Mouse (Mus musculus): Measurements from ENCODE around the gene Wbp4. TPM values are rescaled to one million over a fixed set of nuclear protein-coding genes. Genes with fewer than 3 reads are reported as not detected.

Gene Wbp4
- polyA plus RNA-seq, 1 experiment from 2014 or later, result 46.8 TPM

DNA sequence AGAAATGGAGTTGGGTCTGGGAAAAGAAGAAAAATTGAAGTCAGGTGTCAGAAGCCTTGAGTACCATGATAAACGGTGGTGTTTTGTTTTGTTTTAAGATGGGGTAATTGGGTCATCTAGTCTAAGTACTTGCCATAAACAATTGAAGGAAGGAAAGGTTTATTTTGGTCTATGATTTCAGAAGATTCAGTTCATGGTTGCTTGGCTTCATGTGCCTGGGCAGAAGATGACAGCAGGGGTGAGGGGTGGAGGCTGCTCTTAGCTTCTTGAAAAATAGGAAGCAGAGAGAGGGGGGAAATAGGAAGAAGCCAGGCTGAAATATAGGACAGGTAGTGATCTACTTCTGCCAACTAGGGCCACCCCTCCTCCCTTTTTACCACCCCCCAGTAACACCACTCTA is 30.2 kb upstream of the Wbp4 start:
- H3K4me1 ChIP-seq (replicated peaks; ENCODE audit: insufficient read depth, low read length), result 0 out of 2 replicates have a peak, but pooled peaks cover 8% of the 10 kb centered on the region
- no peaks in the 10 kb centered on the region for H3K36me3 ChIP-seq (ENCODE audit: insufficient read depth, low read length)
- no peak overlapping the region for H3K4me3 ChIP-seq (replicated peaks; ENCODE audit: low read depth, low read length)
- H3K9ac ChIP-seq (ENCODE audit: low read depth, low read length), result no peak overlapping the region
- TF ChIP-seq CTCF (IDR thresholded peaks at IDR 0.05; ENCODE audit: low read depth), result no peak
- no peak overlapping the region for H3K4me2 ChIP-seq (ENCODE audit: low read length)
- H3K27me3 ChIP-seq (ENCODE audit: insufficient read depth, low read length), result no peaks in the 10 kb centered on the region
- peak overlapping the region; percentile 72 for H3K27ac ChIP-seq
- no peaks in the 10 kb centered on the region for H3K9me3 ChIP-seq (replicated peaks; ENCODE audit: low read length)
- WGBS, result 50% methylated on average over 1 of the region's 1 CpGs
- DNase-seq (ENCODE audit: low spot score), result peak; percentile 64
- ATAC-seq (replicated peaks; ENCODE audit: low FRiP score, low read depth), result no peak

DNA sequence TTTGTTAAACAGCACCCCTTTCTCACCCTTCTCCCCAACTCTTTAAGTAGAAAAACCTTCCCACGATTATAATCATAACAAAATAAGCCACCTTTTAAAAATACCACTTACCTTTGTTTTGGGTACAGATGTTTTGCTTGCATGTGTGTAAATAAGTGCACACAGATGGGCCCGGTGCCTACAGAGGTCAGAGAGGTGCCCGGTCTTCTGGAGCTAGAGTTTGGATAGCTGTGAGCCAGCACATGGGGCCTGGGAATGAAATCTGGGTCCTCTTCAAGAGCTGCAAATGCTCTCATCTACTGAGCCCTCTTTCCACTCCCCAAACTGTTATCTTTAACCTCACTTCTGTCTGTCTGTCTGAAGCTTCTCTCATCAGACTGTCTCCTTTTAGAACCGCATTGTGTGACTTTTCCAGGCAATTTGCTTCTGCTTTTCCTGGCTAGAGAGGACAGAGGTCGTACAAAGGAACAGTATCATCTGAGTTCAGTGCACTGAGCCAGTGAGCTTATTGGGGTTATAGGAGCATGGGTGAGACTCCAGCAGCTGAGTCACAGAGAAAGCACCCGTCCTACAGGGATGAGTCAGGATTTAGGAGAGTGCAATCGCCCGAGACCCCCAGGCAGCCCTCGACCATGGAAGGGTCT is 27.5 kb upstream of the Wbp4 start:
- no peaks in the 10 kb centered on the region for H3K9me3 ChIP-seq (replicated peaks; ENCODE audit: low read length)
- DNase-seq (ENCODE audit: low spot score), result no peak
- no peak overlapping the region for H3K9ac ChIP-seq (ENCODE audit: low read depth, low read length)
- TF ChIP-seq CTCF (IDR thresholded peaks at IDR 0.05; ENCODE audit: low read depth), result no peak
- 70% methylated on average over 9 of the region's 9 CpGs for WGBS
- H3K4me2 ChIP-seq (ENCODE audit: low read length), result no peak overlapping the region
- 0 out of 2 replicates have a peak, but pooled peaks cover 8% of the 10 kb centered on the region for H3K4me1 ChIP-seq (replicated peaks; ENCODE audit: insufficient read depth, low read length)
- no peak for ATAC-seq (replicated peaks; ENCODE audit: low FRiP score, low read depth)
- no peak overlapping the region for H3K27ac ChIP-seq
- H3K36me3 ChIP-seq (ENCODE audit: insufficient read depth, low read length), result no peaks in the 10 kb centered on the region
- H3K27me3 ChIP-seq (ENCODE audit: insufficient read depth, low read length), result no peaks in the 10 kb centered on the region
- H3K4me3 ChIP-seq (replicated peaks; ENCODE audit: low read depth, low read length), result no peak overlapping the region

DNA sequence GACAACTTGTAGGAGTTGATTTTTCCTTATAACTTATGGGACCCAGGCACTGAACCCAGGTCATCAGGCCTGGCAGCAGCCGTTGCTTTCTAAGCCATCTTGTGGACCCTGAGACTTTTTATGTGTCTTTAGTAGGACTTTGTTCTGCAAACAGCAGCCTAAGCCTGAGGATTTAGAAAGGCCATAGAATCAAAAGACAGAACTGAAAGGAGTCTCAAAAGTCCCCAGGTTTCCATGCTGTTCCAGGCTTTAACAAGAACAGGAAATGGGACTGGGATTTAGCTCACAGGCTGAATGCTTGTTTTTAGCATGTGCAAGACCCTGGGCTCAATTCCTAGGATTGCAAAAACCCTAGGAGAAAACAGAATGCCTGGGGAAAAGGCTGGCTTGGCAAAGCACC is 26.5 kb upstream of the Wbp4 start:
- DNase-seq (ENCODE audit: low spot score) (no peak), ATAC-seq (replicated peaks; ENCODE audit: low FRiP score, low read depth) (no peak)
- TF ChIP-seq CTCF (IDR thresholded peaks at IDR 0.05; ENCODE audit: low read depth), result no peak
- no peak overlapping the region for H3K9ac ChIP-seq (ENCODE audit: low read depth, low read length)
- WGBS, result 76% methylated on average over 1 of the region's 1 CpGs
- H3K4me1 ChIP-seq (replicated peaks; ENCODE audit: insufficient read depth, low read length), result 0 out of 2 replicates have a peak, but pooled peaks cover 8% of the 10 kb centered on the region
- H3K4me2 ChIP-seq (ENCODE audit: low read length), result no peak overlapping the region
- no peaks in the 10 kb centered on the region for H3K9me3 ChIP-seq (replicated peaks; ENCODE audit: low read length)
- H3K36me3 ChIP-seq (ENCODE audit: insufficient read depth, low read length), result no peaks in the 10 kb centered on the region
- no peaks in the 10 kb centered on the region for H3K27me3 ChIP-seq (ENCODE audit: insufficient read depth, low read length)
- no peak overlapping the region for H3K27ac ChIP-seq
- no peak overlapping the region for H3K4me3 ChIP-seq (replicated peaks; ENCODE audit: low read depth, low read length)

DNA sequence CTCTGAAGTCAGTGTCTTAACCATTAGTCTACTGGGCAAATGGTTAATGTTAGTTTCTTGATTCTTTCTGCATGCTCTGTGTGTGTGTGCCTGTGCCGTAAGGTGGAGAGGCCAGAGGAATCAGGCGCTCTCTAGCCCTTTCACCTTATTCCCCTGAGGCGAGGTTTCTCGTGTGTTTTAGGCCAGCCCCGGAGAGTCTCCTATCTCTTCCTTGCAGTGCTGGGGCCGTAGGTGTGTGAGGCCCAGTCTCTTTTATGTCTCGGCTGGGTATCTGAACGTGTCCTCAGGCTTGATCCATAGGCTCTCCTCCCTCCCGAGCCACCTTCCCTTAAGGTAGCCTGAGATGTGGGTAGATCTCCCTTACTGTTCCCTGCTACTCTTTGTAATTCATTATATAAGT is 24.9 kb upstream of the Wbp4 start:
- Histone ChIP-seq H3K27ac (no peak overlapping the region), H3K4me2 (ENCODE audit: low read length) (no peak overlapping the region), H3K27me3 (ENCODE audit: insufficient read depth, low read length) (no peaks in the 10 kb centered on the region), H3K9me3 (replicated peaks; ENCODE audit: low read length) (no peaks in the 10 kb centered on the region), H3K36me3 (ENCODE audit: insufficient read depth, low read length) (0 out of 2 replicates have a peak, but pooled peaks cover 1% of the 10 kb centered on the region), H3K9ac (ENCODE audit: low read depth, low read length) (no peak overlapping the region), H3K4me1 (replicated peaks; ENCODE audit: insufficient read depth, low read length) (0 out of 2 replicates have a peak, but pooled peaks cover 6% of the 10 kb centered on the region), H3K4me3 (replicated peaks; ENCODE audit: low read depth, low read length) (no peak overlapping the region)
- DNase-seq (ENCODE audit: low spot score), result no peak
- no peak for ATAC-seq (replicated peaks; ENCODE audit: low FRiP score, low read depth)
- no peak for TF ChIP-seq CTCF (IDR thresholded peaks at IDR 0.05; ENCODE audit: low read depth)
- WGBS, result 72% methylated on average over 9 of the region's 9 CpGs

DNA sequence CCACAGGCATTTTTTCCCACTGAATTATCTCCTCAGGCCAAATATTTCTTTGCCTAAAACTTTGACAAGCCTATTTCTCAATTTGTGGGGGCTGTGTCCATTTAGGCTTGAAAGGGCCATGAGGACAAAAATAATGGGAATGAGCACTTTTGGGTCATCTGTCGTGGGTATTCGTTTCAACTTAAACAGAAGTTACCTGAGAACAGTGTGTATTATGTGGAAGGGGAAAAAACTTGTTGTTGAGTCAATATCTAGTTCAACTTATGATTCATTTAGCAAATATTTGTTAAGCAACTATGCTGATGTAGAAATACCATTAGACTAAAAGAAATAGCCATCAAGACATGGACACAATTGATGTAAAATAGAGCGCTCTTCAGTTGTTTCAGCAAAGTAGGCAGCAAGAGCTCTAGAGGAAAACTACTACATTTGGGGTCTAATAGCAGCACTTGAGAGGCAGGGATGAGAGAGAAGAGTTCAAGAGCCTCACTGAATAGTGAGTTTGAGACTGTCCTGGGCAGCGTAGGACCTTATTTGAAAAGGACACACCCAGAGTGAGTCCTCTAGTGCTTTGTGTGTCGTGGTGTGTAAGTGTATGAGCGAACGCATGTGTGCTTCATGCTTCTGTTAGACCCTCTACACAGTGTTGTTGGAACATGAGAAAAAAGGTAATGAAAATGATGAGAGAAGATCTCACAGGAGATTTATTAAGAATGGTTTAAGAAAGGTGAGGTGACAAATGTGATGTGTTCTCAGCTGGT is 23.1 kb upstream of the Wbp4 start:
- Histone ChIP-seq H3K27ac (peak overlapping the region; percentile 5), H3K9me3 (replicated peaks; ENCODE audit: low read length) (no peaks in the 10 kb centered on the region), H3K4me1 (replicated peaks; ENCODE audit: insufficient read depth, low read length) (no peaks in the 10 kb centered on the region), H3K9ac (ENCODE audit: low read depth, low read length) (no peak overlapping the region), H3K4me3 (replicated peaks; ENCODE audit: low read depth, low read length) (no peak overlapping the region), H3K27me3 (ENCODE audit: insufficient read depth, low read length) (no peaks in the 10 kb centered on the region), H3K36me3 (ENCODE audit: insufficient read depth, low read length) (0 out of 2 replicates have a peak, but pooled peaks cover 2% of the 10 kb centered on the region), H3K4me2 (ENCODE audit: low read length) (no peak overlapping the region)
- WGBS, result 90% methylated on average over 7 of the region's 7 CpGs
- no peak for TF ChIP-seq CTCF (IDR thresholded peaks at IDR 0.05; ENCODE audit: low read depth)
- DNase-seq (ENCODE audit: low spot score), result no peak
- no peak for ATAC-seq (replicated peaks; ENCODE audit: low FRiP score, low read depth)

DNA sequence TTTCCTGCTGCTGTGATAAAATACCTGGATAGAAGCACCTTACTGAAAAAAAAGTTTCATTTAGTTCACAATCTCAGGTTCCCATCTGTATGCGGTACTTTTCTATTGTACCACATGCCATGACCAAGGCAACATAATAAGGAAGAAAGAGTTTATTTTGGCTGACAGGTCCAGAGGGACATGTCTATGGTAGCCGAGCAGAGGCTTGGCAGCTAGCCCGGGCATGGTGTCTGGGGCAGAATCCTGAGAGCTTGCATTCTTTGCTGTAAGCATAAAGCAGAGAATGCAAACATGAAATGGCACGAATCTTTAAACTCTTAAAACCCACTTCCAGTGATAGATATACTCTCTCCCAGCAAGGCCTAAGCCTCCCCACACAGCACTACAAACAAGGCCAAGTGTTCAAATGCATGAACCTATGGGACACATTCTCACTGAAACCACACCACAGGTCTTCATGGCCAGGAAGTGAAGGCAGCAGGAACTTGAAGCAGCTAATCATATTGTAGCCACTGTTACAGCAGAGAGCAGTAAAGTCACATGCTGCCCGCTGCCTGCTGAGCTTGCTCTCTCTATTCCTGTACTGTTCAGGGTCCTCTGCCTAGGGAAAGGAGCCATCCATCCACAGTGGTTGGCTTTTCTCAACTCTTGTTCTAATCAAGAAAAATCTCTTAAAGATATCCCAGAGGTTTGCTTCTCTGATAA is 22.2 kb upstream of the Wbp4 start:
- WGBS, result 55% methylated on average over 5 of the region's 5 CpGs
- Histone ChIP-seq H3K27me3 (ENCODE audit: insufficient read depth, low read length) (no peaks in the 10 kb centered on the region), H3K9me3 (replicated peaks; ENCODE audit: low read length) (no peaks in the 10 kb centered on the region), H3K4me1 (replicated peaks; ENCODE audit: insufficient read depth, low read length) (peaks cover 4% of the 10 kb centered on the region; the same call in 1 of the 2 replicates), H3K9ac (ENCODE audit: low read depth, low read length) (no peak overlapping the region), H3K4me2 (ENCODE audit: low read length) (no peak overlapping the region), H3K36me3 (ENCODE audit: insufficient read depth, low read length) (0 out of 2 replicates have a peak, but pooled peaks cover 2% of the 10 kb centered on the region), H3K4me3 (replicated peaks; ENCODE audit: low read depth, low read length) (no peak overlapping the region), H3K27ac (peak overlapping the region; percentile 5)
- ATAC-seq (replicated peaks; ENCODE audit: low FRiP score, low read depth) (no peak), DNase-seq (ENCODE audit: low spot score) (no peak)
- TF ChIP-seq CTCF (IDR thresholded peaks at IDR 0.05; ENCODE audit: low read depth), result no peak; the same call in 1 of the 2 replicates
